Mouse (Mus musculus) thymus, adult 18-20 months (tissue): ENCODE results near the gene Spdef.

Experiments
- DNase-seq, 2 experiments: peaks; one replicate each; pipeline ENCODE4 v3.0.0; 2022; ENCODE audit warnings: mixed read lengths in 2 of 2

Spdef gene

DNA sequence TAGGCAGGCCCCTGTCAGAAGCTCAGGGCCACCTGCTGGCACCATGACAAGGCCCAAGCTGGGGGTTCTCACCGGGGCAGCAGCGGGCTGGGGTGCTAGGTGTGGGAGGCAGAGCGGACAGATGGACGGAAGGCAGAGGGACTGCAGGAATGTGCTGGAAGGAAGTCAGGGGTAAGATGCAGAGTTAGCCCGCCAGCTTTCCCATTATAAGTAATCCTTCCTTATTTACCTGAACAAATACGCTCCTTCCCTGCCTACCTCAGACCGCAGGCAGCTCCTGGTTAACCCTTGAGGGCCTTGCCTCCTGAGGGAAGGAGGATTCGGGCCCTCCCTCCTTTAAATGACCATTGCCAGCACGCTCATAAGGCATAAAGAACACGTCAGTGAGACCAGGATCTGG lies at the start of gene Spdef:
Gene Spdef, minus strand, starts transcription at position 186 of the 400 bp plus-strand sequence.
- no peak for DNase-seq

DNA sequence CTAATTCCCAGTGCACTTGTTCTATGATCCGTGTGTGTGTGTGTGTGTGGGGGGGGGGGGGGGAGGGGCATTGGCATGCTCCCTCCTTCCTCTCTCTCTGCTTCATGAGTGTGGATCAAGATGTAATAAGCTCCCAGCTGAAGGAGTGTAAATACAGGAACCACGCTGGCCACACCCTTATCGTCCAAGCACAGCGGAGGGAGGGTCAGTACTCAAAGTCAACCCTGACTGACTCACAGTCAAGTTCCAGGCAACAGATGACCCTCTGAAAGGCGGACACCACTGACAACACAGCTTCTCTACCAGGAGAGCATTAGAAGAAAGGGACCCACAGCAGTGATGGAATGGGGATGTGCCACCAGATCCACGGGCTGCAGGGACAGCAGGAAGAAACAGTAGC lies 49.1 kb upstream of the Spdef start:
- DNase-seq = no peak

- DNase-seq = no peak
These were observed 45.4 kb upstream of the Spdef start for GRCm38 (mm10) chr17:27774198-27774597.

DNA sequence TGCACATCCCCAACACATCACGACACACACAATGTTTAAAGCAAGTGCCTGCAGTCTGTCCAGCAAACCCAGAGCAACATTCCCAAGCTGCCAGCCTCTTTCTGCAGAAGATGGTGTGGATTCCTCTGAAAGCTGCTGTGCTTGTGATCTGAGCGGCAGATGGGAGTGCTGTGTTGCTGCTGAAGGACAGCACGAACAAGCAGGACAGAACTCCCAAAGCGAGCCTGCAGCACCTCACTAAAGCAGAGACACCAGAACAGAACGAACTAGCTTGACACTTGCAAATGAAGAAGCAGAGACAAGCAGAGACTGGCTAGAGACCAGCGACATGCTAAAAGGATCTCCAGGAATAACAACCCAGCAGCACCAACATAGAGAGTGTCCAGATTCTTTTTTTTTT lies 42.9 kb upstream of the Spdef start:
- no peak for DNase-seq

DNA sequence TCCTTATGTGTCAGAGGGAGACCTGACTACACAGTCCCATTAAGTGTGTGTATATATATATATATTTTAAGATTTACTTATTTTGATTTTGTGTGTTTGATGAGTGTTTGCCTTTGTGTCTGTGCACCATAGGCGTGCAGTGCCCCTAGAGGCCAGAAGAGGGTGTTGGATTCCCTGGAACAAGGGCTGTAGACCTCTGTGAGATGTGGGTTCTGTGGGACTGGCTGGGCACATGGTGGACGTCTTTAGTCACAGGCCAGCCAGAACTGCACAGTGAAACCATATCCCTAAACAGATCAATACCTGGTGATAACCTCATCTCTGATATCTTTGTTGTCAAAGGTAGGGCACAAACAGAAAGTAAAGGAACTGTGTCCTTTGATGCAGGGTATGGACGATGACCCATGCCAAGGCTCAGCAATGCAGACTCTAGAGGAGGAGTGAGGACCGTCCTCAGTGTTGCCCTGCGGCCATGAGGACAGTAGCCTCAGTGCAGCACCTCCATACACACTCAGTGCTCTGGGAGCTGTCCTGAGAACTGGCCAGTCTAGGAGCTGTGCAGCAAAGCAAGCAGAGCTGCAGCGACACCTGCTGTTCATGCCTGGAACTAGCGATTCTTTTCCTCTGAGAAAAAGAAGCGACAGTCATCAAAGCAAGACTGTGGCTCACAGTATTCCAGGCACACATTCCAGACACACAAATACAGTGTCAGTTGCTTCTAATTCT lies 40.2 kb upstream of the Spdef start:
- no peak for DNase-seq

GRCm38 (mm10) chr17:27767543-27767942 lies 38.8 kb upstream of the Spdef start:
- DNase-seq = no peak

- no peak for DNase-seq
These were observed 38.4 kb upstream of the Spdef start for GRCm38 (mm10) chr17:27767120-27767519.

GRCm38 (mm10) chr17:27765066-27765465 lies 36.3 kb upstream of the Spdef start:
- no peak for DNase-seq

DNA sequence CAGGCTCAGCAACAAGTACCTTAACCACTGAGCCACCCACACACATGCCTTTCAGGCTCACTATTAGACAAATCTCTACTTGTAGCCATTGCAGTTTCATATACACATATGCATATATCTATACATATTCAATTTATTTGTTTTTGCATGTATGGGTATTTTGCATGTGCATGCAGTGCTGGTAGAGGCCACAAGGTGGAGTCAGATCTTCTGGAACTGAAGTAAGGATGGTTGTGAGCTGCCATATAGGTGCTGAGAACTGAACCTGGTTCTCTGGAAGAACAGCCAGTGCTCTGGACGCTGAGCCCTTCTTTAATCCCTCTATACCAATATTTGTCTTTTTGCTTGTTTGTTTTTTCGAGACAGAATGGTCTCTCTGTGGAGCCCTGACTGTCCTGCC lies 35.7 kb upstream of the Spdef start:
- DNase-seq = no peak

GRCm38 (mm10) chr17:27762884-27763283 lies 34.1 kb upstream of the Spdef start:
- DNase-seq = no peak

- peak; percentile 9 to 17 for DNase-seq
These were observed 33.0 kb upstream of the Spdef start for GRCm38 (mm10) chr17:27761639-27762336.

DNA sequence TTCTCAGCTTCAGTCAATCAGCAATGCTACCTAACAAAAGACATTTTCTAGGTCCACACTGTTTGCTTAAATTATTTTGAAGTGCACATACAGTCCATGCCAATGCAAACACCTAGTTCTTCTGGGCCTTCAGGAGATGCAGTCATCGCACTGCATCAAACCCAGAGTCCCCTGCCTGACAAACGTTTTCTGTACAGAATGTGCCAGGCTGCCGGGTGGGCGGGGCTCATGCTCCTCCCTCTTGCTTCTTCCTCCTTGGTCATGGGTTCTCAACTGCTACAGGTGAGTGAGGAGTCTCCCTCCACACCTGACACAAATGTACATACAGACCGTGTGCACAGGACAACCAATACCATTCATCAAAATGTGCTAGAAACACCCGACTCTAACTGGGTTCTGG lies 31.4 kb upstream of the Spdef start:
- DNase-seq = no peak

DNA sequence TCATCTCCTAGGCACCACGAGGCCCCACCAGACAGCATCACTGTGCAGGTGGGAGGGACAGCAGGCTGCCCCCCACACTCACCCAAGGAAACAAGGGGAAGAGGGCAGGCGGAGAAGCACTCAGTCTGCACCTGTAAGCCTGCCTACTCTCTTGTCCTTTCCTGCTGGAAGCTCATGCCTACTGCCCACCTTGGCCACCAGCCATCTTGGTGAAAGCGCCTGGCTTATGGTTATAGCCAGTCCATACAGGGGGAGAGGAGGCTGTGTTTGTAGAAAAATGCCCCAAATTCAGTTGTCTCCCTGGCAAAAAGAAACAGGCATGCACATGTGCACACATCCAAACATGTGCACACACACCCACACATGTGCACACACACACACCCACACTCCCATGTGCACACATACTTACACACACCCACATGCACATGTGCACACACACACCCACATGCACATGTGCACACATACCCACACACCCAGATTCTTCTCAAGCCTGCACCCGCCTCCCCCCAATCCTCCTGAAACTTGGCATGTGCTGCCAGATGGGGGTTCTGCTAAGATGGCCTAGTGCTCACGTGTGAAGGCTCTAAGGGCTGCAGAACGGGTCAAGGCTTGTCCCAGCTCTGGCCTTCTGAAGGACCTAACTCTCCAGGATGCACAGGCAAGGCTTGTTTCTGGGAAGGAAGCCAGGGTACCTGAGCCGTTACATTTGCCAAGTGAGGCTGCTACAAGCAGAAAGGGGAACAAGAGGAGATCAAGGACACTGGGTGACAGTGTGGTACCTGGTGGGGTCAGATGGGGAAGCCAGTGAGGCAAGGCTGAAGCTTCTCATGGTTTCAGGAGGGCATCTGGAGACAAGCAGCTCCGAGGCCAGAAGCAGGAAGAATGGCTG lies 22.8 kb upstream of the Spdef start:
- DNase-seq = no peak

DNA sequence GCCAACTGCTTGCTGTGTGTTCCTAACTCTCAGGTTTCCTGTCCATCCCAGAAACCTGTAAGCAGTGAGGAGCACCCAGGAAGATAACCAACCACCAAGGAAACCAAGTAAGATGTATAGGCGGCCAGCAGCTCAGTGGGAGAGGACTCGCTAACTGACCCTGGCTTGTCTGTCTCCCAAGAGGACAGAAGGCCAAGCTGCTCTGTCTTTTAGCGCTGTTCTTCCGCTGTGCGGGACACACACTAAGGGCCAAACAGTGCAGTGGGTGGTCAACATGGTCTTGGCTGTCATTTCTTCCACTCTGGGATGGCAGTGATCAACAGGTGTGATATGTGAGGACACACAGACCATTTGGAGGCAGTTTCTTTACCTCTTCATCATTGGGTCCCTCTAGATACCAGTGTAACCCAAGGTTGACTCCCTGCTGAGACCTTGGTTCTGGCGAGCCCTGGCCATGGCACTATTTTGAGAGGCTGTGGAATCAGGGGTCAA lies 21.7 kb upstream of the Spdef start:
- DNase-seq = no peak

GRCm38 (mm10) chr17:27748123-27748522 lies 19.4 kb upstream of the Spdef start:
- DNase-seq = no peak

DNA sequence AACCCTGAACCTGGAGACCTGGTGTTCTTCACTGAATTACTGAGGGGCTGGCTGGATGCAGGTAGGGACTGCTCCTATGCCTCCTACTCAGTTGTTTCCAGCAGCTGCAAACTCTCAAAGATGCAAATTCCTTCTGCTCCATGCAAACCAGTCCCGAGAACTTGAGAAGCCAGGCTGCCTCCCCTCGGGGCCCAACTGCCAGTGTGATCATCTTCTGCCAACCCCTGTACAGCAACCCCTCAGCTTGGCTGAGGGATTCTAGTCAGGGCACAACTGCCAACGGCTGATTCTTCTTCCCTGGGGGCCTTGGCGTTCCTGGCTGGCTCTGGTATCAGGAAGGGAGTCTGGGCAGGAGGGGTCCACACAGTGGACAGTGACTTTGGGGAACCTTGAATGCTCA lies 17.7 kb upstream of the Spdef start:
- no peak for DNase-seq

- DNase-seq = no peak
These were observed 12.2 kb upstream of the Spdef start for GRCm38 (mm10) chr17:27740961-27741360.

DNA sequence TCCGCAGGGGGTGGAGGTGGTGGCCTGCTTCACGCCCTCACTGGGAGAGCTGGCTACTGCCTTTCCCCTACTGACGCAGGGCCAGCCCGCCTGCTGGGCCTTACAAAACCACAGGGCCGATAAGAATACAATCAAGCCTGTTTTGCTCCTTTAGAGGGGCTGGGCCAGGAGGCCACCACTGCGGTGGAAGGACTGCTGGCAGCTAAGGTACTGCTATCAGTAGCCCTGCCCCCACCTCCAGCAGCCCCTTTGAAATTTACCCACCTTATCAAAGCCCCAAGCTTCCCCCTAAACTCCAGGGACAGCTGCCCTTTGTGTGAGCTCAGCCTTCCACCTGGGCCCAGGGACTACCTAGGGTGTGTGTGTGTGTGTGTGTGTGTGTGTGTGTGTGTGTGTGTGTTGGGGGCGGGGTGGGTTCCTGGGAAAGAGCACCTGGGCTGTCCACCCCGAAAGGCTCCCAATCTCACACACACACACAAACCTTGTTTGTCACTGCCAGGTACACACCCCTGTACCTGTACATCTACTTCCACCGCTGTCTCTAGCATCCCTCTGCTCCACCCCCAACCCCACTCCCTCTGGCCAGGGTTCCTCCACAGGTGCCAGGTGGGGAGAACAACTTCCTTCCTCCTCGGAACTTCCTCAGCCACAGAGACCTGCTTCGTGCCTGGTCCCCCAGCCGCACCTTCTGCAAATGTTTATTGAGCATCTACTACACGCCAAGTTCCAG lies 5.8 kb upstream of the Spdef start:
- no peak for DNase-seq

DNA sequence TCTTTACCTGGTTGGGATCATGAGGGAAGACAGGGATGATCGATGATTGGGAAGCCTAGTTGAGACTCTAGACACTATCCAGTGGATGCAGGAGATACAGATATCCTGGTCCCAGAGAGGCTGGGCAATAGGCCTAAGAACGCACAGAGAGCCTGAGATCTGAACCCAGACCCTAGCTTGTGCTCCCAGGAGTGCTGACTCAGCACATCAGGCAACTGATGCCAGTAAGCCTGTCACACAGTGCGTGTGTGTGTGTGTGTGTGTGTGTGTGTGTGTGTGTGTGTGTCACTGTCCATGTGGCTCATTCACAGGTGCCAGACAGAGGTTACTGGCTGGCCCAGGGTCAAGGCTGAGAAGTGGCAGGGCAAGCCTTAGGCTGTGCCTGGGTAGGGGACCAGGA lies 3.9 kb upstream of the Spdef start:
- no peak for DNase-seq

- DNase-seq = no peak
These were observed 3.4 kb upstream of the Spdef start for GRCm38 (mm10) chr17:27732152-27732551.

GRCm38 (mm10) chr17:27726527-27726926 lies 2.2 kb downstream of the Spdef start:
- no peak for DNase-seq

DNA sequence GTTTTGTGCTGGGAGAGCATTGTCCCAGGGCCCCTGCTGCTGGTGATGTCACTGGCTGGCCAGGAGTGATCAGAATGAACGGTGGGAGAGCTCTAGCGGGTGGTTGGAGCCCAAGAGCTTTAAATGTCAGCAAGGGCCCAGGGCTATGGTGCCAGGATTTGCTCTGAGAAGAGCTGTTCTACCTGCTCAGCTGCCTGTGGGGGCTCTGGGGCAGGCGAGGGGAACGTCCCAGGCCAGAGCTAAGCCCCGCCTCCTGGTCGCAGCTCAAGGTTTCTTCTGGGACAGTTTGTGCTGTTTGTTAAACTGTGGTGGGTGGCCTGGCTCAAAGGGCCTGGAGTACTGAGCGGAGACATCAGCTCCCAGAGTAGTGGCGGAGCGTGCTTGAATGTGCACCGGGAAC lies 3.3 kb downstream of the Spdef start:
- no peak for DNase-seq

DNA sequence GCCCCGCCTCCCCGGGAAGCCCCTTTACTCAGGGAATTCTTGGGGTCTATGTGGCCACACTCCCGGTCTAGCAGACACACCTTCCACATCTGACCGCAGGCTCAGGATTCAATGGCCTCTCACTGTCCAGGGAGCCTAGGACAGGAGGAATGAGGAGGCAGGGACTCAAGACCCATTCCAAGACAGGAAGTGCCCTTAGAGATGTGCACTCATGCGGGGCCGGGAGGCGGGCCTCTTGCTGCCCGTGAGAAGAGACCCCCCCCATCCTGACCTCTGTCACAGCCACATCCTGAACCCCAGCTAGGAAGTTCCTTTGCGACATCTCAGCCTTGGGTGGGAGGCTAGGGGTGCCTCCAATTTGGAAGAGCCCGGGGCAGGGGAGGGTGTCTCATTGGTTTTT lies 3.7 kb downstream of the Spdef start:
- no peak for DNase-seq
